Mouse (Mus musculus) cerebral cortex, adult 2 months (tissue): ENCODE data around the gene Prox1.

ENCODE experiments used
- WGBS: fragments of 180-500 bp; shearing (Covaris S2); methylation state at CpG from one replicate; pipeline ENCODE4 v1.1.7; 2018; 5-methylcytosine and 5-hydroxymethylcytosine counted together

Gene Prox1

DNA sequence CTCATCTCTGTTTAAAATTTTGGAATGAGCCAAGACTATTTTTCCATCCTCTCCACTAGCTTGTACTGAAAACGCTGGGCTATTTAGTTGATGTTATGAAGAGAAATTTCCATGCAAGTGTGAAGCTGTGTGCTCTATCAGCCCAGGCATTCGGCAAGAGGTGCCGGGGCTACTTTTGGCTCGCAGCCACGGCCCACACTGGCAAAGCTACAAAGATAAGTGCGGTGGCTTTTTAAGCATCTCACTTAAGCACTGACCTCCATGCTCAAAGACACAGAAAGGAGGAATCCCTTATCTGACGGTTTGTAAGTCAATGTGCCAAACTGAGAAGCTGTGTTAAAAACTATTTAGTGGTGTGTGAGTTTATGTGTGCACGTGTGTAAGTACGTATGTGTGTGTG, 26.9 kb downstream of the Prox1 start:
- 72% methylated on average over 9 of the region's 9 CpGs for WGBS

GRCm38 (mm10) chr1:190142584-190142983, 27.9 kb downstream of the Prox1 start:
- WGBS = 64% methylated on average over 4 of the region's 4 CpGs

DNA sequence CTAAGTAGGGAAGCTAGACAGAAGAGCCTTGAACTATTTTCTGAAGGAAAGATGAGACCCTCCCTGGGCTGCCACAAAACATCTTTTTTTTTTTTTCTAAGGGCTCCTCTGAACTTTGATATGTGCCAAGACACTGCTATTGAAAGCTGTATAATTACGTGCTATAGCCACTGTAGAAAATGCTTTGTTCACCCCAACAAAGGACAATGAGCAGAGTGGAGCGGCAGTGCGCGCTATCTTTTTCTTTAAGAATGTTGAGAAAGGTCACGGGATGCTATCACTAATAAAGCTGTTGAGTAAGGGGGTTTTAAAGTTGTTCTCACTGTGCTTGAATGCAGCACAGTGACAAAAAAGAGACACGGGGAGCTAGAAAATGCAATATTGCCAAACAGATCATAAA, 30.0 kb downstream of the Prox1 start:
- WGBS = 75% methylated on average over 6 of the region's 6 CpGs

GRCm38 (mm10) chr1:190139711-190140405, 30.7 kb downstream of the Prox1 start:
- 84% methylated on average over 13 of the region's 13 CpGs for WGBS

- WGBS = 50% methylated on average over 10 of the region's 10 CpGs
Observed at GRCm38 (mm10) chr1:190137943-190138342, 32.6 kb downstream of the Prox1 start.

GRCm38 (mm10) chr1:190132897-190133296, 37.6 kb downstream of the Prox1 start:
- WGBS = 83% methylated on average over 4 of the region's 4 CpGs

GRCm38 (mm10) chr1:190130888-190131287, 39.6 kb downstream of the Prox1 start:
- 80% methylated on average over 4 of the region's 4 CpGs for WGBS

DNA sequence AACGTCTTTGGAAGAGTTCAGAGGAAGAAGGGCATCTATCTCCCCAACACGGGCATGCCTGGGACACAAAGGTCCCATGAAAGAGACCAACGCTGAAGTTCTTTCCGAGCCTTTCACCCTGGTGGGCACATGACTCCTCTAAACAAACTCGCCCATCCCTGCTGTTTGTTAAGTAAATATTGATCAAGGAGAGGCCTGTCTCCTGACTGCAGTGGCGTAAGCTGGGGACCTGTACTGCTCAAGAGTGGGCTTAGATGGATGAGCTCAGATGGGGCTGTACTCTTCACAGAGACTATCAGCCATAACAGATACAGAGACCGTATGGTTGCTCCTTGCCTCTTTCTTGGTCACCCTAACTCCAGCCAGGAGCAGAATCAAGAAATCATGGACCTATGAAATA, 41.0 kb downstream of the Prox1 start:
- 73% methylated on average over 7 of the region's 7 CpGs for WGBS

GRCm38 (mm10) chr1:190128674-190129322, 41.7 kb downstream of the Prox1 start:
- WGBS = 42% methylated on average over 12 of the region's 12 CpGs

DNA sequence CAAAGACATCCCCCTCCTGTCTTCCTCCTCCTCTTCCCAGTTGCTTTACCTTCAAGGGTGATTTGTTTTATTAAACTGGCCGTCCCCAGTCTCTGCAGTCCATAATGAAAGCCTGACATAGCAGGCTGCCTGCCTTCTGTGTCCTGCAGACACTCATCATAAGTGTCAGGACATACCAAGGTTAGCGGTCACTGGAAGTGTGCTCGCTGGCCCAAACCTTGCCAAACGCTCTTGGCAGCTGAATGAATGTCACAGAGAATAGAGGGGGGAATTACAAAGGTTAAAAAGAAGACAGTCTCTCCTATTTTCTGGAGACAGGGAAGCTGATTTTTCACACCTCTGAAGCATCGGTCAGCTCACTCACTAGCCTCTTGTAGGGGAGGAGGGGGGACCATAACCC, 42.6 kb downstream of the Prox1 start:
- 63% methylated on average over 5 of the region's 5 CpGs for WGBS

GRCm38 (mm10) chr1:190127163-190127795, 43.2 kb downstream of the Prox1 start:
- 64% methylated on average over 6 of the region's 6 CpGs for WGBS

GRCm38 (mm10) chr1:190124961-190125739, 45.4 kb downstream of the Prox1 start:
- WGBS = 80% methylated on average over 14 of the region's 14 CpGs

DNA sequence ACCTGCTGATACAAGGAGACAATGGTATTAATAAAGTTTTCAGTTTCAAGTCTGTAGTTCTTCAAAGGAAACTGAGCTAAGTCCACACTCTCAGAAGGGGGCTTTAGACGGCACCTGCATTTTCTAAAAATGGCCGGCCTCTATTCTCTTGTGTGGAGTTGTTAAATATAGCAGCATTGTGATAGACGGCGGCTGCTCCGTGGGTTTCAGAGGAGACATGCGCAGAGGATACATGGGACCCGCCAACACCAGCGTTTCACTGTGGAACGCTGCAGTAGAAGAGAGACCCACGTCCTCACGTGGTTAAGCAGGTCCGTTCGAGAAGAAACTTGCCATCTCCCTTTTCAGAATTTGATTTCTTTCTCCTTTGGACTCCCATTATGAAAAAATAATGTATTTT, 47.1 kb downstream of the Prox1 start:
- 90% methylated on average over 13 of the region's 13 CpGs for WGBS

- WGBS = 79% methylated on average over 1 of the region's 1 CpGs
Observed at GRCm38 (mm10) chr1:190115985-190116384, 54.5 kb downstream of the Prox1 start.

DNA sequence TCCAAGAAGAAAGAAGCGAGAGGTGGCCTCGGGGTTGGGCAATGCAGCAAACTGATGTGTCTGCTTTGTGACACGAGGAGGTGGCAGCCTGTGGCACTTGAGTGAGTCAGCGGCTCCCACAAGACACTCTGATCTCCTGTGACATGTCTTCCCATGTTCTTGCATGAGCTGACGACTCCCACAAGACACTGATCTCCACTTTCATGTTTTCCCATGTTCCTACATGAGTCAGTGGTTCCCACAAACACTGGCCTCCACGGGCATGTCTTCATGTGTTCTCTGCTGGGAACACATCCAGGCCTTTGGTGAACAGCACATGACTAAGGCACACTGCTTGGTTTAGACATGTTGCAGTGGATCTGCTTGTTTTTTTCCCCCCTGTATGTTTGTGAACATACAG, 58.8 kb downstream of the Prox1 start:
- WGBS = 82% methylated on average over 6 of the region's 6 CpGs

DNA sequence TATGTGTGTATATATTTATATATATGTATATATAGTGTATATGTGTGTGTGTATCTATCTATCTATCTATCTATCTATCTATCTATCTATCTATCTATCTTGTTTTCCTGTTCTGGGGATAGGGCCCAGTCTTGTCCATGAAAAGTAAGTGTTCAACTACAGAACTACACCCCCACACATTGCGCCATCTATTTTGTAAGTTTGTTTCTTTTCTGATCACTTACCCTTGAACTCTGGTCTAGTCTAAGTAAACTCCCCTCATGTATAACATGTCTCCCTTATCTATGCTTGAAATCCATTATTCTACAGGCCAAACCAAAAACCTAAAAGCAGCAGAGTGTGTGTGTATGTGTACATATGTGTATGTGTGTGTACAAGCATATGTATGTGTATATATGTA, 62.9 kb downstream of the Prox1 start:
- 100% methylated on average over 1 of the region's 1 CpGs for WGBS

- 87% methylated on average over 16 of the region's 16 CpGs for WGBS
Observed at GRCm38 (mm10) chr1:190106674-190107420, 63.7 kb downstream of the Prox1 start.

- 75% methylated on average over 5 of the region's 5 CpGs for WGBS
Observed at GRCm38 (mm10) chr1:190106060-190106459, 64.5 kb downstream of the Prox1 start.

DNA sequence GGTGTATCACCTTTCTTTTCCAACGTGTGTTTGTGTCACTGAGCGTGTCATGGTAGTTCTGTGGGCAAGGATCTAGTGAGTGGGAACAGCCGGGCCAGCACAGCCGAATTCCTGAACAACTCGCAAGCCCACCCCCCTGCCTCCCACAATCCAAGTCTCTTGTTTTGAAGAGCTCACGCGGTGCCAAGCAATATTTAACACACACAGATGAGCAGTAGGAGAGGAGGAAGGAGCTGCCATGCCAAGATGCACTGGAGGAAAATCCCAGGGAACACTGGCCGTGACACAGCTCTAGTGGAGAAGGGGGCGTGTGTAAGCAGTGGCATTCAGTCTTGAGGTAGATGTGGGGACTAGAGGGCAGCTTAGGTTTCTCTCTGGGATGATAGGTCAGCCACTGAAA, 77.2 kb downstream of the Prox1 start:
- 49% methylated on average over 9 of the region's 9 CpGs for WGBS

DNA sequence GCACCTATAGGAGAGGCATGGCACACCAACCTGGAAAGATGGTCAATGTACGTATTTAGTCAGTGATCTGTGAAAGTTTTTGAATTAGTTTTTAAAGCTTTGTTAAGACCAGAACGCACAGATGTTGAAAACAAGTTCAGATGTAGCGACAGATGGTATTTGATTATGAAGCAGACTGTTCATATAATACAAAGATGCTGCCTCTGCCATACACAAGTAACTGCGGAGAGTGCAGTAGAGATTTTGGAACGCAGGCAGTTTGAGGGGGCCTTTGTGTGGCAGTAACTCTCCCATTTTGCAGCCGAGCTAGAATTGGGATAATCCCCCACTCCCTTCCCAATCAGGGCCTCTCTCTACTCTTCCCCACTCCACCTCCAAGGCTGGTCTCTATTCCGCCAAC, 78.4 kb downstream of the Prox1 start:
- 57% methylated on average over 7 of the region's 7 CpGs for WGBS

DNA sequence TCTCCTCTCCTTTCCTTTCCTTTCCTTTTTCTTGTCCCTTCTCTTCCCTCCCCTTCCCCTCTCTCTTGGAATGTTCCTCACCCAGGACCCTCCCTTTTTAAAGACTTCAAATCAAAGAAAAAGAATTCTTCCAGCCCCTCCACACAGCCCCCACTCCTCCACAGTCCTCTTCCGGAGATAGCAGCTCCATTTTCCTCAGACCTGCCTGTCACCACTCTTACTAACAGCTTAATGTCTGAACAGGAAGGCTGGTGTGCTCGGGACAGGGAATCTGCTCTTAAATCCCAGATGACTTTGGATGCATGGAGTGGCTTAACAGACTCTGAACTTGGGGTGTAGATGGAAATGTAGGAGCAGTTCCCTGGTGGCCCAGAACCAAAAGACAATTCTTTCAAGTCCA, 81.6 kb downstream of the Prox1 start:
- 77% methylated on average over 2 of the region's 2 CpGs for WGBS

- 78% methylated on average over 7 of the region's 7 CpGs for WGBS
Observed at GRCm38 (mm10) chr1:190085703-190086102, 84.8 kb downstream of the Prox1 start.
